Mouse (Mus musculus) megakaryocyte, adult 5-6 weeks (primary cell): ENCODE data around the gene Mdk. TPM values are rescaled to one million over a fixed set of nuclear protein-coding genes. Genes with fewer than 3 reads are reported as not detected.

Experiments used
- ATAC-seq: 2 replicates; pipeline ENCODE4 v1.8.0; 2016; ENCODE audit warnings: mild to moderate bottlenecking, inconsistent platforms; ENCODE audit not compliant: poor library complexity, severe bottlenecking
- total RNA-seq, 2 experiments: library from RNA; stranded (forward) in 1 of 2; stranded (reverse) in 1 of 2; fragments of 153-499, 151-499 nt in 1 of 2; fragments of 221-1000, 200-1000 nt in 1 of 2; gene quantifications; 2 replicates each; pipeline versions ENCODE4 v1.2.3 to v1.2.4; 2015 to 2017

The Mdk gene
- total RNA-seq (2015) (1.3 and 2.2 TPM in 2 replicates), total RNA-seq (2017) (not detected in 2 replicates)

DNA sequence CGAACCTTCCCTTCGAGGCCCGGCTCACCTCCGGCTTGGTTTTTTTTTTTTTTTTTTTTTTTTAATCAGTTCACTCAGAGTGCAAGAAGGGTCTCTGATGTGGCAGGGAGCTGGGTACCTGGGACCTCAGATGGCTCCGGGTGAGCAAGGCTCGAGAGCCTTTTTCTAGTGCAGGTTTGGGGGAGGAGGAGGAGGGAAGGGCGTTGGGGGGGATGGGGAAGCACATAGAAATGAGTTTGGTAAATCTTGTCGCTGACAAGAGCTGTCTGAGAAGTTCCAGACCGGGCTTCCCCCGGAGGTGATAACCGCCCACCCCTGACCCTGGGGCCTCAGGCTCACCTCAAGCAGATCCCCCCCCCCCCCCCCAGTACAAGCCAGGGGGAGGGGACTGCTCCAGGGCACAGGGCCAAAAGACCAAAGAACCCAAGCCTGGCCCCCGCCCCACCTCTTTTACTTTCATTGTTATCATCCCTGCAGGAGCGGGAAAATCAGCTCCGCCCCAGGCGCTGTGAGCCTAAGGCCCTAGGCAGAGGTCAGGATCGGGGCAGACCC is at the start of gene Mdk:
Gene Mdk (minus strand): TSS at position 138 of the 552 bp plus-strand sequence.
- ATAC-seq, result no peak

DNA sequence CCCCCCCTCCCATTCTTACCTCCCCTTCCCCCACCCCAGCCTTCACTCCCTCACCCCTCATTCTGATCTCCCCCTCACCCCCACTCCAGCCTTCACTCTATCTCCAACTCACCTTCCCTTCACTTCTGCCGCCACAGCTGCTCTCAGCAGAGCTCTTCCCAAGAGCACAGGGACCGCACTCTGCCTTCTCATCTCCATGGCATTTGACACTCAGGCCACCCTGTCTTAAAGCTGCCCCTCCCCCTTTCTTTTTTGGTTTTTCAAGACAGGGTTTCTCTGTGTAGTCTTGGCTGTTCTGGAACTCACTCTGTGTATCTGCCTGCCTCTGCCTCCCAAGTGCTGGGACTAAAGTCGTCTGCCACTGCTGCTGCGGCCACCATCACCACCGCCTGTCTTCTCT is 48.7 kb upstream of the Mdk start:
- no peak for ATAC-seq

DNA sequence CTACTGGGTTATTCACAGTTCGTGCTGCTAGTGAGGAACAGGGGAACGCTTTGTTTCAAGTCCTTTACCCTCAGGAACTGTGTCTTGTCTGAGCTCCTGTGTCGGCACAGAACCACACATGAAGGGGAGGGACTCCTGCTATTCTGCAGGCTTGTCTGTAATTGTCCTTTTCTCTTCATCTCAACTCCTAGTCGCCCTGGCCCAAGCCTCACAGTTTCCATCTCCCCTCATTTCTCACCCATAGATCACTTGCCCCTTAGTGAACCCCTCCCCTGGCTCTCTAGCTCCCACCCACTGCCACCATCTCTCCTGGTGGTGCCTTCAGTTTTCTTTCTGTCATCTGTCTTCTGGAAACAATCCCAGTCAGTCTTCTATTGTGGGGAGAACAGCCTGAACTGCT is 48.1 kb upstream of the Mdk start:
- no peak for ATAC-seq

DNA sequence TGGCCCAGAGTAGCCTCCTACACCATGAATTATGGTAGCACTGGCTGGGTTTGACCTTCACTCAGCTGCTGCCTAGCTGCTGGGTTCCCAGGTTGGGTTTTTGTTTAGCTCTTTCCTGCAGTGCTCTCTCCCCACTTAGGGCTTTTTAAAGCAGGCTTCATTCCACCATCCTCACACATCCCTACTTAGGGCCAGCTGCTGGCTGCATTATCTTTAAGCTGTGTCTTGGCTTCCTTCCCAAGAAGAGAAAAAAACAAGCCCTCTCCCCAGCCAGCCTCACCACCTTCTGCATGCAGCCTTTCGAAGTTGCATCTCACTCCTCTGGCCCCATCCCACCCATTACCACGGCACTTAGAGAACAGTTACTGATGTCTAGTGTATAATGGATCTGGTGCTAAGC is 46.5 kb upstream of the Mdk start:
- ATAC-seq, result no peak

DNA sequence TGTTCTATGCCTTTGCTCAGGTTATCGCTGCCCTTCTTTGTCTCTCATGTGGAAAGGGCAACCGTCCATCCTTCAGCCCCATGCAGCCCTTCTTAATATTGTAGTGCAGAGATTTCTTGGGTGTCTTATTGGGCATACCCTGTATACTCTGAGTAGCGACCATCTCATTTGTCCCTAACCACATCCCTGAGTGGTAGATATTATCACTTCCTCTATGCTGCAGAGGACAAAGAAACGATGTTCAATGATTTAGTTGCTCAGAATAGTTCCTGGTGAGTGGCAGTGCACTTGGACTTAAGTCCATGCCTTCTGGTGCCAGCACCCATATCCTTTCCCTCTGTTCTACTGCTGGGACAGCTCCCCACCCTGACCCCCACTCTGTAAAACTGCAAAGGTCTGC is 45.9 kb upstream of the Mdk start:
- peak; percentile 51 for ATAC-seq

DNA sequence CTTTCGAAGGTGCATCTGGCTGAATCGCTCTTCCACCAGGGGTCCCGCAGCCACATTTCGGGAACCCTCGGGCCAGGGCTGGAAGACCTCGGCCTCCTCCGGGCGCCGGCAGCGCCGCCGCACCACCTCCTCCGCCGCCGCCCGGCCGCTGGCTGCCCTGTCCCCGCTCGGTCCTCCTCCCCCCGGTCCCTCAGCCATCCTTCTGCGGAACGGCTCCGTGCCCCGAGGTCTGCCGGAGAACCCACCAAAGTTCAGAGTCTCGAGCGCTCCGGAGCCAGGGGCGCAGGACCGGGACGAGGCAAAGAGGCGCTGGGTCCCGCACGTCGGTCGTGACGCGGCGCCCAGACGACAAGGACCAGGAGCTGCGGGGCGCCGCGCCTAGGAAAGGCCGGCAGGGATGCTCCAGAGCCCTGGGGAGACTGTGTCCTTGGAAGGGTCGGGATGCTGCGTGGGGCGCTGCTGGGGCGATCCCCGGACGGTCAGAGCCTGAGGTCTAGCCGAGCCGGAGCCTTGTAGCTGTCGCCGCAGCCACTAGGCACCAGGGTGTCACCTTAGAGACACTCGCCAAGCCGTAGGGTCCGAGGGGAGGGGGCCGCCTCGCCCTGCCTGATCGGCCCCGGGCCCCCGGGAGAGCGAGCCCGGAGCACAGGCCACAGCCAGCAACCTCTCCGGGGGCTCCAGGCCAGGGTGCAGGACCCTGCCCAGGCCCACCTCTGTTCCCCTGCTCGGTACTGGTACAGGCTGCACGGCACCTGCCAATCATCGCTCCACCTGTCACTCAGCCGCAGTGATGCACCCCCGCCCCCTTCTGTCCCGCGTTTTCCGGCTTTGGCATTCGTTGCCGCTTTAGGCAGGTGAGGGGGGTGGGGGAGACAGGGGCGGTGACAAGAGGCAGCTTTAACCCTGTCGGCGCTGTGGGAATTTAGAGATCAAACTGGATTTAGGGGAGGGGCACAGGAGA is 43.8 kb upstream of the Mdk start, which contains the start of gene Dgkz:
Gene Dgkz (minus strand): TSS at position 284 of the 961 bp plus-strand sequence.
- no peak for ATAC-seq

DNA sequence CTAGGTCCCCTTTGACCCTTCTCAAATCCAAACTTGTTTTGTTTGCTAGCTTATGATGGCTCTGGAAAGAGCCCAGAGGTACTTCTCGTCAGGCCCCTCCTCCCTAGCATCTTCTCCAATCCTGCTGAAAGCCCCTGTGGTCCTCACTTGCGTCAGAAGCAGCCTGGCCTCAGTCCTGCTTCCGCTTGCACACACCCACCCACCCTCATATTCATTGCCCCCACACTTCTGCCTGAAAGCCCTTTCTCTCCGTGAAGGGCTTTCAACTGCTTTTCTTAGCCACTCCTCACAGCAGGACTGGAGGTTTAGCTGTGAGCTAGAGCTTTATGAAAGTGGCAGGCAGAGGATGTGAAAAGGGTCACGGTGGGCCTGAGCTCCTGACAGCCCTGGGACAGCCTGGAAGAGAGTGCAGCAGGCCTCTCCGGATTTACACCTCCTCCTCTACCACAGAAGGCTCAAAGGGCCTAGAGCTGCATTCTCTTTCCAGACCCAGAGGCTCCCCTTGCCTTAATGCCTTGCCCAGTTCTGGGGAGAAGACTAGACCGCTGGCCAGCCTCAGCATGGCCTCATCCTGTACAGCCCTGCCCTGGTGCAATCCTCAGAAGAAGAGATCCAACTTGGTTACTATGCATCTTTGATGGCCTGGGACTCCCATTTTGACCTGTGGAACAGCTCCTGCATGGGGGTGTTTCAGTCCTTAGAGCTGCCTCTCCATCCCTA is 41.5 kb upstream of the Mdk start:
- no peak for ATAC-seq

DNA sequence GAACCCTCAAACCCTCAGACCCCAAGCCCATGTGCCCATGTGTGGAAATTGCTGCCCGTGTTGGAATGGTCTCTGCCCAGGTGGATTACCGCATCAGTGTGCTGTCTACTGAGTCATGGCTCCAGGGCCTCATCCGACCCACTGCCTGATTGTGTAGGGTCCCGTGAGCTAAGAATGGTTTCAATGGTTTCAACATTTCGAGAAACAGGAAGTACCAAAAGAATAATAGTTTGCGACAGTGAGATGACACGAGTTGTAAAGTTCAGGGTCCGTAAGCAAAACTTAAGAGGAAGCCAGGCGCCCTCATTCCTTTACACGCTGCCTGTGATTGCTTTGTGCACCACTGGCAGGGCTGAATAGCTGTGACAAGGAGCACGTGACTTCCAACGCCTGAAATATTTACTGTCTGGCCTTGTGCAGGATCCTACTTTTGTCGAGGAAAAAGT is 40.0 kb upstream of the Mdk start:
- ATAC-seq, result peak; percentile 85

DNA sequence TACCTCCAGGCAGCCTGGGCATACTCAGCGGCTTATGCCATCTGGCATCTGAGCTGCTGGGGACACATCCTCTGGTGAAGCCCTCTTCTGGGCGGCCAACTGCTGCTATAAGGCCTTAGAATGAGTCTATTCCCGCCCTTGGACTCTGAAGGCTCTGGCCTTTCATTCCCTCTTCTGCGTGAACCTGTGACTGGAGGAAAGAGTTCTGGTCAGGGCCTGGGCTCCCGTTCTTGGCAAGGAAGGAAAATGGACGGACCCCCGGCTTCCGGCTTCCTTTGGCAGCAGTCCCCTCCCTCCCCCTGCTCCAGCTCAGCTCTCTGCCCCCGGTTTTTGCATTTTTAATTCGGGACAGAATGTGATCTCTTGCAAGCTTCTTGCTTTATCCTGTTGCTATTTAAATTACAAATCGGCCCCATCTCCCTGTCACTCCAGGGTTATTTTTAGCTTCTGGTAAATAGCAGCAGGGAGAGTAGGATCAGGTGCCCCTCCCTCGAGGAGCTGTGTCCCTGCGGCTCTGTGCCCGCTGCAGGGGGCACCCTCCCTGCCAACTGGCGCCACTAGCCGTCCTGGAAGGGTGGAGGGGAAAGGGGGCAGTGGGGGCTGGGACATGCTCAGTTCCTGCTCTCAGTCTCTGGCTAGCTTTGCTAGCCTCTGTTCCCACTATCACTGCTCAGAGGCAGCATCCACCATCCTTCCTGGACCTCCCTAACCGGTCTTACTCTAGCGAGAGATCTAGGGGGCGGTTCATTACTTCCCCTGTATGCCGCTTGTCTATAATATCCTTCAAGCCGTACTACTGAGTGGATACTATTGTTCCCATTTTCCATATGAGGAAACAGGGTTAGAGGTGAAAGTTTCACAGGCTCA is 39.4 kb upstream of the Mdk start:
- no peak for ATAC-seq

DNA sequence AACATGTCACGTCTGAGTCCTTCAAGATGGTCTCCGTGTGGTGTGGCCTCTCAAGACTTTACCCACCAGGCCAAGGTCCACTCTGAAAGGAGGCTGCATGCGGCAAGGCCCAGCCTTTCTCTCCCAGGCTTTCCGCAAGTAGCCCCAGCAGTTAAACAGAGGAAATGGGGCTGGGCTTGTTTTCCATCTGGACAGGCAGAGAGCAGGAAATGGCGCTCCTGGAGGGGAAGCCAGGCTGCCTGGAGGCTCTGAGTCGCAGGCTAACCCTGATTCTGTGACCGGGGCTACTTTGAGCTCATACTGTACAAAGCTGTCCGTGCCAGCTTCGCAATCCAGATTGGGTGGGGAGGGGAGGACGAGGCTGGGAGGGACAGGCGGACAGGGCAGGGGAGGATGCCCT is 35.9 kb upstream of the Mdk start:
- no peak for ATAC-seq

DNA sequence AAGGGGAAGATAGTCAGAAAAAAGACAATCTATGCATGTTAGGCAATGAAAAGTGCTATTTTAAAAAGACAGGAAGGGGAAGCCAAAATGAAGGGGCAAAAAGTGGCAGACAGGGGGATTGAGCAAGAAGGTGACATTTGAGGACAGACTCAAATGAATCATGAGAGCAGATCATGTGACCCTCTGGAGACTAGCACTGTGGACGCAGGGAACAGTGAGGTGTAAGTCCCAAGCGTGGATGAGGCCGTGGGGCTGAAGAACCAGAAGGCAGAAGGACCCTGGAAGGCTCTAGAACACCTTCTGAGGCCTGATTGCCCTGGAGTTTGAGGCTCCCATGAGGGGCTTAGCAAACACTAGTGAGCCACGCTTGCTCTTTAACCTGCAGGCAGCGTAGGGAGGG is 34.3 kb upstream of the Mdk start:
- peak; percentile 31 for ATAC-seq

DNA sequence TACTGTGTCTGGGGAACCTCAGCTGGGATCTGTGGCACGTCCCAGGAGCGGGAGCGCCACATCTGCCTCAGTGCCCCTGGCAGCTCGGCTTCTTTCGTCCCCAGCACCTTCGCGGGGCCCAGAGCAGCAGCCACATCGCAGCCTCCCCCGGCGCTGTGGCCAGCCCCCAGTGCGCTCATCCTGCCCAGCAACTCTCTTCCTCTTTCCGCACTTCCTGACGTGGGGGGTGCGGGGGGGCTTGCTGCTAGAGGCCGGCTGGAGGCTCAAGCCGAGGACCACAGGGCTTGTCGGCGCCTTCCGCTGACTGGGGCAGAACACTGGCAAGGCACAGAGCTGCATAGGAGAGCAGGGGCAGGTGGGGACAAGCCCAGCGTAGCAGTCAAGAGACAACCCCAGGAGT is 33.3 kb upstream of the Mdk start:
- ATAC-seq, result peak; percentile 71

DNA sequence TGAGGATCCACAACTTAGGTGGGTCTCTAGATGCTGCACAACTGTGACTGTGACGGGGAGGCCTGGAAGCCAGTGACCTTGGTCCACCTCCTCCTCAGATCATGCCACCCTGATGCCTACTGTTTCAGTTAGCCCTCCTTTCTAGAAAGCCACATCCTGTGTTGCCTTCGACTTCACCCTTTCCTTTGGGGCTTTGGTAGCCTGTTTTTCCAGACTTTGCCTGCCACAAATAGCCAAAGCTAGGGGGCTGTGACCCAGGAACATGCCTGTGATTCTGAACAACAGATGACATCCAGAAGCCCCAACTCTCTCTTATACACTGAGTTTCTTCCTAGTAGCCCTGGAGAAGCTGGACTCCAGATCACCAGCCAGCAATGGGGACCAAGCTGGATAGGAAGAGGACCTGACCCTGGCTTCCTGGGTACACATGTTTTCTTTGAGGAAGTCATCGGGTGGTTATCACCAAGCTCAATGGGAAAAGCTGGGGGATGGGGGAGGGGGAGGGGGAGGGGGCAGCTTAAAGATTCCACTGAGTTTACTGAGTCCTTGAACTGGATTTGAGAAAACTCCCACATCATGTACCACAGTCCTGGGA is 32.6 kb upstream of the Mdk start:
- ATAC-seq, result no peak

DNA sequence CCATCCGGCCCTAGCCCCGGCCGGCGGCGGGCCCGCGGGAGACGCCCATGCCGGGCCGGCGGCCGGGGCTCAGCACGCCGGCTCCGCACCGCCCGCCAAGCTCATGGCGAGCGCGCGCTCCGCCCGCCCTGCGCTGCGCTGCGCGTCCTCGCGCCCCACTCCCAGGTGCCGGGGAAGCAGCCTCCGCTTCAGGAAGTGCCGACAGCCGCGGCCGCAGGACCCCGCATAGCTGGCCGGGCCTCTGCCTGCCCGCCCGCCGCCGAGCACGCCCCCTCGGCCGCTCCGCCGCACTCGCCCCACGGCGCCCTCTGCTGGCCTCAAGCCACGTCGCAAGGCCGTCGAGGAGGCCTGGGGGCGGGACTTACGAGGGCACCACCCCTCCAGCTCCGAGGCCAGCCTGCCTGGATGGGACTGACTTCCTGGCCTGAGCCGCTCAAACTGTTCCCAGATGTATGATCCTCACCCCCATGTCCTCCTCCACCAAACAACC is 31.4 kb upstream of the Mdk start:
- peak; percentile 69 for ATAC-seq

DNA sequence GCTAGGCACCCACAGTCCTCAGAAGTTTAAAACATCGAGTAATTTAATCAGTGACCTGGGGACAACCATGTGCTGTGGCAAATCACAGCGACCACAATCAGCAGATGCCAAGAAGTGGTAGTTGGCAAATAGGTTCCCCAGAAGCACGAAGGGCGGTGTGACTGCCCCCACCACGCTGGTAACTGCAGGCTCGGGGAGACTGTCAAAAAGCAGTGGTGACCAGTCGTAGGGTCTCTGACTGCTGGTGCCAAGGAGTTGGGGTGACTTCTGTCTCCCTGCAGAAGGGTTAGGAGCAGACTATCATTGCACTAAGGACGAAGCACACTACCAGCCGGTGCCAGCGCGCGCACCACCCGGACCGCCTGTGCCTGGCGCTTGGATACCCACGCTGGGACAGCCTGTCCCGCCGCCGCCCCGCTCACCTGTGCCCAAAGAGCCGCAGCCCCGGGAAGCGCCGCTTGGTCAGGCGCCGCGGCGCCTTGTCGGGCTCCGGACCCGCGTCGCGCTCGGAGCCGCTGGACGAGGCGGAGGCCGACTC is 30.8 kb upstream of the Mdk start:
- no peak for ATAC-seq

DNA sequence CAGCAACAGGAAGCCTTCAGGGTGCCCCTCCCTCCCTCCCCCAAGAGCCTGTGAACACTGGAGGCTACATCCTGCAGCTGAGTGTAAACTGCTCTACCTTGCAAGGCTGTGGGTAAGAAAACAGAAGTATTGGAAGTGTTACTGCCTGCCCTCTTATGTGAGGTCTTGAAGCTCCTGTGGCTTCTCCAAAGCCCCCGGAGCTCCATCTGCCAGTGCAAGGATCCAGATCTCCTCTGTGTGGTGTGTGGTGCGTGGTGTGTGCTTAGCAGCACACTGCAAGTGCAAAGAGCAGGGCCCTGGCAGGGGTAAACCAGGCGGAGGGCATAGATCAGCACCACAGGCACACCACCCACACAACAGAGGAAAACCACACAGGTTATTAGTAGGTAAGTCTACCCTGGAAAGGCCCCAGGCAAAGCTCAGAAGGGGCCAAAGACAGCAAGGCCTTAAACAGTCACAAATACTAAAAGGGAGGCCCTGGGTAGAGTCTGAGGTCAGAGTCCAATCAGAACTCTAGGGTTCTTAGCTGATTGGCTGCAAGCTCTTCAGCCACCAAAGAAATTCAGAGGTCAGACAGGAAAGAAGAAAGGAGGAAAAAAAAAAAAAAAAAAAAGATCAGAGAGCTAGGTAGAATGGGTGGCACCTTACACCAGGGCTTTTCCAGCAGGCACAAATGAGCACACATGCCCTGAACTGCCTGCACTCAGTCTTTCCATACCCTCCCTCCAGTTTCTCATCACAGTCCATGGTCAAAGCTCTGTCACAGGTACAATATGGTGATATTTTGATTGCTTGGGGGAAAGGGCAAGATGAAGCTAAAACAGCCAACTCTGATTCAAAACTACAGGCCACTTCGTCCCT is 30.0 kb upstream of the Mdk start:
- ATAC-seq, result no peak

DNA sequence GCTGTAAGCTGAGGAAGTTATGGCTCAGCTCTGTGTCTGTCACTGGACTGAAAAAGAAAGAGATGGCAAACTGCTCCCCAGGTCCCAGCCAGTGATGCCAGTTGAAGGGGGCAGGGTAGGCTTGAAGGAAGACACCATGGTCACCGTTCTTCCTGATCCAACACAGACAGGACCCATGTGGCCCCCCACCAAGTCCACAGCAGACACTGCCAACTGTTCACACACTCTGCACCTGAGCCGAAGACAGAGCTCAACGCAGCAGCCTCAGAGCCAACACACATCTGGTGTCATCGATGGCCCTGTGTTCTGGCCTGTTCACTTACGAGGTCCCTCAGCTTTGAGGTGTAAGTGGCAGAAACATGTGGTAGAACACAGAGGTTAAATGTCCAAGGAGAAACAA is 28.4 kb upstream of the Mdk start:
- no peak for ATAC-seq

DNA sequence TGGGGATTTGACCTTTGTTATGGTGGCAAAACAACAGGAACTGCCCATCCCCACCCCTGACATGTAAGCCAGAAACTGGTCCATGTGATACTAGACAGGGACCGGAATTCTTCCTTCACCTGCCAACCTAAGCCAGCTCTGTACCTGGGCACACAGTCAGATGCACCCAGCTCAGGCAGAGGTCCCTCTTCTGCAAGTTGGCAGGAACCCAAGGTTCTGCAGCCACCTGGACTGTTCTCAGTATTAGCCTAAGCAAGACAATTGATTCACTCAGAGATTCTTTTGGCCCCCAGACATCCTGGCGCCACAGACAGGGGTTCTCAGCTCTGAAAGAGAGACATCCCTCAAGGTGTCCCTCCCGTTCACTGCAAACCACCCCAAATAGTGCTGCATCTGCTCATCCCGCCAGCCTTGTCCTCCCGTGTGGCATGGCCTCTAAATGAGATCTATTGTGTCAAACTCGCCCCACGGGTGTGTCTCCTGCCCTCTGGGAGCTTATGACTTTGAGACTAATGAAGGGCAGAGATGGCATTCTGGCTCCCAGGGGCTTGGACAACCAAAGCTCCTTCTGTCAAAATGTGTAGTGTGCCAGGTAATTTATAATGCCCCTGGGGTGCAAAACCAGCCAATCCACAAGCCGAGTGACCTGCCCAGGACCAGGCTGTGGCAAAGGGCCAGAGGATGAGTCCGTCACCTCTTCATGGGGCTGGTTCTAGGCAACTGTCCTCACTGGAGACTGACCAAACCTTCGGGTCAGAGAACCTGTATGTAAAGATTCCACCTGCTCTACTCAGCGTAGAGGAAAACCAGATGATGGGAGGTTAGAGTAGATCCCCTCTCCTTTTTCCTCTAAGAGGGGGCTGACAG is 27.7 kb upstream of the Mdk start:
- ATAC-seq, result no peak
